Mouse (Mus musculus) ES-E14 (cell line): ENCODE data around the gene Zbtb43. TPM values are rescaled to one million over a fixed set of nuclear protein-coding genes. Genes with fewer than 3 reads are reported as not detected.

Experiments
- DNase-seq: peaks from one replicate; pipeline ENCODE4 v3.0.0-alpha.2; 2013; ENCODE audit warnings: low read depth, low spot score
- H3K27ac ChIP-seq: 2 replicates; pipeline ENCODE4 v1.5.1; 2012; ENCODE audit warnings: low read depth, mild to moderate bottlenecking, low read length, moderate library complexity, mixed read lengths; ENCODE audit not compliant: poor library complexity, insufficient read depth, severe bottlenecking
- H3K36me3 ChIP-seq: 2 replicates; pipeline ENCODE4 v1.6.1; 2012; ENCODE audit warnings: mild to moderate bottlenecking, low read length, moderate library complexity, mixed read lengths; ENCODE audit not compliant: control insufficient read depth, poor library complexity, insufficient read depth, severe bottlenecking
- H3K4me1 ChIP-seq, 2 experiments: fragments of 150-350 bp in 1 of 2; sonication (generic) in 1 of 2; 2 replicates each; pipeline ENCODE4 v1.6.1; 2012; ENCODE audit warnings: low read length in 2 of 2, mild to moderate bottlenecking in 1 of 2, mixed read lengths in 1 of 2; ENCODE audit not compliant: control insufficient read depth in 2 of 2, insufficient read depth in 2 of 2, poor library complexity in 1 of 2
- H3K4me3 ChIP-seq, 2 experiments: fragments of 150-350 bp in 1 of 2; sonication (generic) in 1 of 2; 2 replicates each; pipeline ENCODE4 v1.5.1; 2012; ENCODE audit warnings: low read length in 2 of 2, low read depth in 1 of 2, mild to moderate bottlenecking in 1 of 2, mixed read lengths in 1 of 2; ENCODE audit not compliant: insufficient read depth in 1 of 2, poor library complexity in 1 of 2, severe bottlenecking in 1 of 2
- H3K9ac ChIP-seq: 2 replicates; pipeline ENCODE4 v1.6.1; 2012; ENCODE audit warnings: low read depth, mild to moderate bottlenecking, low read length, mixed read lengths; ENCODE audit not compliant: poor library complexity, insufficient read depth, severe bottlenecking
- H3K9me3 ChIP-seq: fragments of 150-350 bp; sonication (generic); 2 replicates; pipeline ENCODE4 v1.6.1; 2012; ENCODE audit warnings: low read depth, mild to moderate bottlenecking, low read length; ENCODE audit not compliant: control insufficient read depth, insufficient read depth
- CHD2 ChIP-seq: IDR thresholded peaks from 2 replicates; pipeline ENCODE4 v1.6.1; 2014; ENCODE audit warnings: mild to moderate bottlenecking, low read depth, low read length, inconsistent platforms
- HCFC1 ChIP-seq: IDR thresholded peaks from 2 replicates; pipeline ENCODE4 v1.6.1; 2012; ENCODE audit warnings: low read length, inconsistent platforms, borderline replicate concordance; ENCODE audit not compliant: insufficient read depth
- MAFK ChIP-seq: IDR thresholded peaks from 2 replicates; pipeline ENCODE4 v1.6.1; 2014; ENCODE audit warnings: mild to moderate bottlenecking, low read depth, low read length, inconsistent platforms; ENCODE audit not compliant: insufficient read depth
- ZC3H11A ChIP-seq: IDR thresholded peaks from 2 replicates; pipeline ENCODE4 v1.6.1; 2012; ENCODE audit warnings: low read depth, mild to moderate bottlenecking, inconsistent platforms, low read length, borderline replicate concordance
- ZNF384 ChIP-seq: IDR thresholded peaks from 2 replicates; pipeline ENCODE4 v1.6.1; 2012; ENCODE audit warnings: low read depth, low read length, inconsistent platforms
- in situ Hi-C, 2 experiments: fragments of 600-800 bp; cut with MboI; formaldehyde crosslinking; loops; one replicate each; pipeline ENCODE4 v1.15.1; 2025; ENCODE audit warnings: low sequenced_read_pairs in 2 of 2, inconsistent platforms in 1 of 2; ENCODE audit not compliant: unreplicated experiment in 2 of 2
- total RNA-seq: library from RNA; depleted of rRNA; stranded (reverse); fragments of 300-350 nt; gene quantifications from 2 replicates; pipeline ENCODE4 v1.2.3, GENCODE M21; 2012

Zbtb43 gene
- total RNA-seq, 1 experiment: 31.3 TPM

- Histone ChIP-seq H3K36me3 (no peaks in the 10 kb centered on the region), H3K27ac (no peak overlapping the region), H3K9me3 (no peaks in the 10 kb centered on the region), H3K4me3 (no peak overlapping the region), H3K9ac (no peak overlapping the region), H3K4me1 (peaks cover 0 to 8% of the 10 kb centered on the region in 2 experiments; a peak in 2 of 4 replicates)
- peak; percentile 70 for DNase-seq
- in situ Hi-C loops: no loop called here
- TF ChIP-seq ZC3H11A: peak; percentile 61; the same call in 1 of the 2 replicates
- no peak for TF ChIP-seq CHD2
Measured at GRCm38 (mm10) chr2:33486866-33487265, 18.5 kb upstream of the Zbtb43 start.

GRCm38 (mm10) chr2:33477961-33478755 is 9.8 kb upstream of the Zbtb43 start:
- in situ Hi-C loops: no loop called here

GRCm38 (mm10) chr2:33475961-33476360 is 7.6 kb upstream of the Zbtb43 start:
- Histone ChIP-seq H3K36me3 (no peaks in the 10 kb centered on the region), H3K4me3 (no peak overlapping the region), H3K9ac (no peak overlapping the region), H3K9me3 (no peaks in the 10 kb centered on the region), H3K27ac (no peak overlapping the region), H3K4me1 (peaks cover 10 to 13% of the 10 kb centered on the region in 2 experiments; a peak in 3 of 4 replicates)
- TF ChIP-seq ZNF384: no peak
- no peak for TF ChIP-seq HCFC1
- TF ChIP-seq MAFK: no peak
- TF ChIP-seq CHD2: no peak
- no peak for TF ChIP-seq ZC3H11A
- in situ Hi-C loops: no loop called here
- no peak for DNase-seq

More at GRCm38 (mm10) chr2:33477961-33478755, 9.8 kb upstream of the Zbtb43 start:
- H3K9ac ChIP-seq: no peak overlapping the region
- no peak overlapping the region for H3K4me3 ChIP-seq
- H3K9me3 ChIP-seq: no peaks in the 10 kb centered on the region
- TF ChIP-seq ZNF384: no peak
- no peak for TF ChIP-seq CHD2
- TF ChIP-seq MAFK: no peak
- TF ChIP-seq HCFC1: no peak
- peaks cover 10 to 17% of the 10 kb centered on the region in 2 experiments; a peak in 3 of 4 replicates for H3K4me1 ChIP-seq
- no peak for DNase-seq
- peak overlapping the region; percentile 40 for H3K27ac ChIP-seq
- H3K36me3 ChIP-seq: no peaks in the 10 kb centered on the region

- TF ChIP-seq CHD2: no peak
- TF ChIP-seq HCFC1: no peak
- no peak for TF ChIP-seq ZNF384
- TF ChIP-seq ZC3H11A: no peak
- no peak for TF ChIP-seq MAFK
- H3K9me3 ChIP-seq: no peaks in the 10 kb centered on the region
- peaks cover 6% of the 10 kb centered on the region for H3K36me3 ChIP-seq
- H3K4me1 ChIP-seq: peaks cover 4 to 13% of the 10 kb centered on the region in 2 experiments; a peak in 3 of 4 replicates
- peak overlapping the region; percentile 93 for H3K9ac ChIP-seq
- H3K27ac ChIP-seq: peak overlapping the region; percentile 65
- no peak for DNase-seq
- H3K4me3 ChIP-seq: peak overlapping the region; percentile 93 to 95
- in situ Hi-C loops: no loop called here
Measured at GRCm38 (mm10) chr2:33467546-33468465, 553 bp downstream of the Zbtb43 start.
